Mouse (Mus musculus) lung, adult 2 months (tissue): ENCODE results near the gene Mettl4.

Experiments
- CTCF ChIP-seq: fragments of 200-500 bp; IDR thresholded peaks from 2 replicates; pipeline ENCODE4 v1.5.1; 2011; ENCODE audit warnings: mild to moderate bottlenecking, low read length, control low read depth; ENCODE audit not compliant: insufficient read depth
- POLR2A ChIP-seq: fragments of 200-500 bp; IDR thresholded peaks from 2 replicates; pipeline ENCODE4 v1.6.1; 2011; ENCODE audit warnings: low read depth, mild to moderate bottlenecking, control low read depth, low read length, borderline replicate concordance; ENCODE audit errors: extremely low read depth

DNA sequence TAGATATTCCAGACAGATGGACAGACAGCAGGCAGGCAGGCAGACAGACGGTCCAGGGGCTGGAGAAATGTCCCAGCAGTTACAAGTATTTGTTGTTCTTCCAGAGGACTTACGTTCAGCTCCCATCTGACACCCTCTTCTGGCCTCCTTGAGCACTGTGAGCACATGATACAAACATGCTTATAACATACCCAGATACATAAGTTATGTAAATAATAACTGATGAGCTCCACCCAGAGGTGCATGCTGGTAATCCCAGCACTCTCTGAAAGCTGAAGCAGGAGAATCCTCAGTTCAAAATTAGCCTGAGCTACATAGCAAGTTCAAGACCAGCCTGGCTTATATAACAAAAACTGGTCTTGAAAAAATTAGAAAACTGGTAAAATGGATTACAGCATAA, 18.7 kb upstream of the Mettl4 start:
- TF ChIP-seq CTCF (no peak), POLR2A (no peak)
